Mouse (Mus musculus) stomach, postnatal 0 days (tissue): ENCODE measurements at regions not wholly inside any gene's neighbourhood (a gene's known extent, or its start where the extent isn't known, plus 50 kb on each side); places are given as distances from the start of the nearest gene placed in this dataset.

ENCODE experiments used
- ATAC-seq: fragments of 200-750 bp; cut with Nextera tagmentation; 2 replicates; pipeline ENCODE4 v1.8.0; 2017; ENCODE audit not compliant: low FRiP score, low TSS enrichment
- DNase-seq: peaks from one replicate; pipeline ENCODE4 v3.0.0-alpha.2; 2016; ENCODE audit warnings: low spot score
- H3K27ac ChIP-seq: fragments of 300-500 bp; sonication (generic); replicated peaks from 2 replicates; pipeline ENCODE4 v1.5.1; 2014; ENCODE audit warnings: mild to moderate bottlenecking, control low read depth
- H3K27me3 ChIP-seq: fragments of 300-500 bp; sonication (generic); 2 replicates; pipeline ENCODE4 v1.6.1; 2014; ENCODE audit warnings: low read length; ENCODE audit not compliant: control insufficient read depth, insufficient read depth
- H3K36me3 ChIP-seq: fragments of 300-500 bp; sonication (generic); 2 replicates; pipeline ENCODE4 v1.6.1; 2014; ENCODE audit warnings: low read length, mixed read lengths; ENCODE audit not compliant: control insufficient read depth, insufficient read depth
- H3K4me1 ChIP-seq: fragments of 300-500 bp; sonication (generic); replicated peaks from 2 replicates; pipeline ENCODE4 v1.6.1; 2014; ENCODE audit warnings: antibody characterized with exemption; ENCODE audit not compliant: control insufficient read depth, insufficient read depth
- H3K4me2 ChIP-seq: fragments of 300-500 bp; sonication (generic); replicated peaks from 2 replicates; pipeline ENCODE4 v1.6.1; 2014; ENCODE audit warnings: low read depth, mild to moderate bottlenecking, control low read depth, moderate library complexity
- H3K4me3 ChIP-seq: fragments of 300-500 bp; sonication (generic); 2 replicates; pipeline ENCODE4 v1.5.1; 2014; ENCODE audit warnings: low read depth, low read length, control low read depth
- H3K9ac ChIP-seq: fragments of 300-500 bp; sonication (generic); 2 replicates; pipeline ENCODE4 v1.6.1; 2014; ENCODE audit warnings: mild to moderate bottlenecking, low read length, control low read depth, mixed read lengths
- H3K9me3 ChIP-seq: fragments of 300-500 bp; sonication (generic); 2 replicates; pipeline ENCODE4 v1.6.1; 2016; ENCODE audit warnings: low read length; ENCODE audit not compliant: control insufficient read depth
- CTCF ChIP-seq: IDR thresholded peaks from 2 replicates; pipeline ENCODE4 v1.5.1; 2016; ENCODE audit warnings: antibody characterized with exemption, low read depth, mild to moderate bottlenecking, moderate library complexity
- EP300 ChIP-seq: optimal IDR thresholded peaks from 2 replicates; pipeline ENCODE3; 2016; ENCODE audit warnings: antibody characterized with exemption
- WGBS: fragments of 180-500 bp; shearing (Covaris S2); extraction: QIAGEN DNeasy Blood & Tissue Kit; methylation state at CpG from one replicate; pipeline ENCODE4 v1.1.7; 2014; 5-methylcytosine and 5-hydroxymethylcytosine counted together

DNA sequence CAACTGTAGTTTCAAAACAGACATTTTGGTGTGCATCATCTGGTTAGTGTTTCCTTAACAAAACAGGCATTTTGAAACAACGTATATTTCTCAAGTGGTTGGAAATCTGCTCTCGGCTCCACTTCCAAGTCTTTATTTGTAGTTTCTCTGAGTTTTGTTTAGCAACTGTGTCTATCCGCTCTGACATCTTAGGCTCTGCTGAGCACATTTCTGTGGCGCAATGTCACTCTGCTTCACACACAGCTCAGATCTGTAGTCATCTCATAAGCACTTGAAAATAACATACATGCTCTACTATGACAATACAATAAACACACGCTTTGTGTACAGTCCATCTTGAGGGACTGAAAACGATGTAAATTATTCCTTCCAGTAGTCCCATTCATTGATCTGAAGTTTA, 135.9 kb downstream of the Wdr11 start:
- Histone ChIP-seq H3K36me3 (no peaks in the 10 kb centered on the region), H3K9ac (no peak overlapping the region), H3K27ac (no peak overlapping the region), H3K4me2 (no peak overlapping the region), H3K4me1 (0 out of 2 replicates have a peak, but pooled peaks cover 2% of the 10 kb centered on the region), H3K9me3 (no peaks in the 10 kb centered on the region), H3K4me3 (no peak overlapping the region), H3K27me3 (no peaks in the 10 kb centered on the region)
- 65% methylated on average over 6 of the region's 6 CpGs for WGBS
- ATAC-seq (no peak), DNase-seq (no peak)
- TF ChIP-seq CTCF: no peak
- no peak for TF ChIP-seq EP300

DNA sequence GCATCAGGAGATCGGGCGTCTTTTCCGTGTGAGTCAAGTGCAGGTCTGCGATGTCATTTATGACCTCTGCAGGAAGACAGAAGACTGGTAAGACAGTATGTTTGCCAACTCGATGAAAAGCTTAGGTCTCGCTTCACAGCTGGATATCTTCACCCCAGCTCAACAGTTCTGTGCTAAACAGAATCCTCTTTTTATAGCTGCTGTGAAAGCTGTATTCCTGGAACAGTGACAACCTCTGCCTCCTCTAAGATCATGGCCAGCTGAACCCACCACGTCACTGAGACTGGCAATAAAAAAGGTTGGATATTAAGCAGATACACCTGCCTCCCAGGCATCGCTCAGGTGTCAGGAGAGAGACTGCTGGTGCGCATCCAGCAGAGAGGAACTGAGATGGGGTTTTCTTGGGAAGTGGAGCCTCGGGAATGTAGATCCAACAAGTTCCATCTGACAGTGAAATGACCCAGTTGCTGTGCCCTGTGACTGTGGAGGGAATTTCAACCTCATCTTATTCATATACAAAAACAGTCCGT, 138.1 kb downstream of the Wdr11 start:
- Histone ChIP-seq H3K9ac (no peak overlapping the region), H3K27me3 (no peaks in the 10 kb centered on the region), H3K9me3 (no peaks in the 10 kb centered on the region), H3K27ac (peak overlapping the region; percentile 50; the same call in 1 of the 2 replicates), H3K36me3 (no peaks in the 10 kb centered on the region), H3K4me2 (no peak overlapping the region), H3K4me1 (0 out of 2 replicates have a peak, but pooled peaks cover 2% of the 10 kb centered on the region), H3K4me3 (no peak overlapping the region)
- DNase-seq (no peak), ATAC-seq (0 out of 2 replicates have a peak, but pooled peaks have one; percentile 47)
- TF ChIP-seq EP300 (peak; percentile 43), CTCF (no peak)
- WGBS: 45% methylated on average over 11 of the region's 11 CpGs

DNA sequence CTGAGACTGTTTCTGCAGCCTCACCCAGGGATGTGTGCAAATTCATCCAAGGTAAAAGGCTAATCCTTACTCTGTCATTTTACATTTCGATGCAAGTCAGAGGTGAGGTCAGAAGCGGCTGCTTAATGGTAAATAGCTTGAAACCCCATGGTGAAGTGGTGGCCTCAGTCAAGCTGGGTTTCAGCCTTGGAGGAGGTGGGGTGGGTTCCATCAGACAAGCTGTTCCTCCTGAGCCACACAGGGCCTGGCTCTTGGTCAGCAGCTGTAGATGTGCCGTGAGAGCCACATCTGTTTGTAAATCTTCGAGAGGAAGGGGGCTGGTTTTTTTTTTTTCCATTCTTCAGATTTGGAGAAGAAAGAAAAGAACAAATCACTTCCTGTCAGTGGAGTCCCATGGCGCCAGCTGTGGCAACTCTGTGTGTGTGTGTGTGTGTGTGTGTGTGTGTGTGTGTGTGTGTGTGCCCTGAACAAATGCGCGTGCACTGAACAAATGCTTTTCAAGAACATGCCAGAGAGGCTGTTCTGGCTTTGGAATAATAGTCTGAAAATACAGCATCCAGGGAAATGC, 139.2 kb downstream of the Wdr11 start:
- Histone ChIP-seq H3K27ac (0 out of 2 replicates have a peak overlapping the region, but pooled peaks have one; percentile 9), H3K36me3 (no peaks in the 10 kb centered on the region), H3K4me1 (0 out of 2 replicates have a peak, but pooled peaks cover 2% of the 10 kb centered on the region), H3K9me3 (no peaks in the 10 kb centered on the region), H3K4me2 (no peak overlapping the region), H3K27me3 (no peaks in the 10 kb centered on the region), H3K9ac (no peak overlapping the region), H3K4me3 (no peak overlapping the region)
- ATAC-seq: no peak
- no peak for DNase-seq
- 25% methylated on average over 7 of the region's 7 CpGs for WGBS
- no peak for TF ChIP-seq CTCF
- no peak for TF ChIP-seq EP300

DNA sequence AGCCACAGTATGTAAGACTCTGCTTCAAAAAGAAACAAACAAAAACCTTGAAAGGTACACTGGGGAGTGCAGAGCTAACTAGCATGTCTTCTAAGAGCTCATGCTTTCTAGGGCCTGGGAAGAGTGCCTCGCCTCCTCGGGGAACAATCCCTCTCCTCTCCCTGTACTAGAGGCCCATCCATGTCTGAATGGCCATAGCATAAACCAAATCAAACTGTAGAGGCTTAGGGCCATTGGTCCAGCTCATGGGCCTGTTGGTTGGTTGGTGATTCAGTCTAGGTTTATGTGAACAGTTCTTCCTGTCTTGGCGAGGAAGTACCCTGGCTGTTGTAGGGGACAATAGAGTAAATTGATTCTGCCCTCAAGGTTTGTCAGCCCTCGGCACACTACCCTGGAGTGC, 151.0 kb downstream of the Wdr11 start:
- WGBS: 82% methylated on average over 4 of the region's 4 CpGs
- ATAC-seq (no peak), DNase-seq (no peak)
- Histone ChIP-seq H3K4me2 (no peak overlapping the region), H3K4me3 (no peak overlapping the region), H3K27ac (no peak overlapping the region), H3K36me3 (no peaks in the 10 kb centered on the region), H3K4me1 (peaks cover 5% of the 10 kb centered on the region), H3K9me3 (no peaks in the 10 kb centered on the region), H3K9ac (no peak overlapping the region), H3K27me3 (no peaks in the 10 kb centered on the region)
- TF ChIP-seq CTCF: no peak
- TF ChIP-seq EP300: no peak

DNA sequence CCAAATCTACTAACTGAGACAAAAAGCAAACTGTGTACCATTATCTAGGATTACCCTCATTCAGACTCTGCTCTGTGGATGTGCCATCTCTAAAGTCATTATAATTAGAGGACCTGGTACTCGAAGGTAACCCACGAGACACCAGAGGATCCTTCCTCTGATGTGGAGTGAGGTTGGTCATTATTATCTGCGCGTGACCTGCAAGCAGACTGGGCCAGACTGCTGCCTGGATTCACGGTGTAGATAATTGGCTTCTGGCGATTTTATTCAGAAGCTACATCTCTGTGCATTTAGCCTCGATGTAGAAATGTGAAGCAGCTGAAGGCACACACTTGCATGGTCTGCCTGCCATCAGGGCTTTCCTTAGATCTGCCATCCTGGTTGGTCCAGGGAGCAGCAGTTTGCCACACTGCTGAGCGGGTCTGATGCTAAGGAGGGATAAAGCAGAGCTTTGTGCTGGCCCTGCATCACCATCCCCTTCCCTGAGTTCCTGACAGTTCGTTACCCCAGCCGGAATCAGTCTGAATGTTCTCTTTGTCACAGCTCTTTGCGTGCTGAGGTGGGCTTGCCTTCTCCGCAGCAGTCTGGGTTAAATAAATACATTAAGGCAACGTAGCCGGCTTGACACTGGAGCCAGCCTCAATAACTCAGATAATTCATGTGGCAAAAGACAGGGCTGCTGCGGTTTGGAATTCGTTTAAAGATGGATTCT, 152.4 kb downstream of the Wdr11 start:
- TF ChIP-seq EP300: no peak
- TF ChIP-seq CTCF: no peak
- Histone ChIP-seq H3K9me3 (no peaks in the 10 kb centered on the region), H3K27ac (peak overlapping the region; percentile 41), H3K36me3 (no peaks in the 10 kb centered on the region), H3K9ac (no peak overlapping the region), H3K4me3 (no peak overlapping the region), H3K4me1 (peaks cover 5% of the 10 kb centered on the region), H3K27me3 (no peaks in the 10 kb centered on the region), H3K4me2 (no peak overlapping the region)
- WGBS: 36% methylated on average over 16 of the region's 16 CpGs
- 0 out of 2 replicates have a peak, but pooled peaks have one; percentile 29 for ATAC-seq
- no peak for DNase-seq

DNA sequence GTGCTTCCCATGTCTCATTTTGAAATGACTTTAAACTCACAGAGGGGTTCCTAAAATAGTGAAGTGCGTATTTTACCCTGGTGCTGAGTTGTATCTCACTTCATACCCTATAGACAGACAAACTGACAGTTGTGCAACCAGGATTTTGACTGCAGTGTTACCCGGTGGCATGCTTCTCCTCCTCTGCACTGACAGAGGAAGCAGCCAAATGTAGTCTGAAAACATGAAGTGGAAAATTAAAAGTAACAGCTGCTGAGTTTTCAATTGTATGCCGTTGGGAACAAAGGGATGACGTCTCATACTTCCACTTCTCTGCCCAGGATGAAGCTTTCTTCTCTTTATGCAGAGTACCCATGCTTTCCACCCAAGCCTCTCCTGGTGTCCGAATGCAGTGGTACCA, 155.0 kb downstream of the Wdr11 start:
- H3K9me3 ChIP-seq: no peaks in the 10 kb centered on the region
- no peaks in the 10 kb centered on the region for H3K36me3 ChIP-seq
- TF ChIP-seq CTCF (no peak), EP300 (no peak)
- 61% methylated on average over 5 of the region's 5 CpGs for WGBS
- no peak overlapping the region for H3K9ac ChIP-seq
- H3K4me3 ChIP-seq: no peak overlapping the region
- H3K4me1 ChIP-seq: peaks cover 5% of the 10 kb centered on the region
- no peak overlapping the region for H3K4me2 ChIP-seq
- H3K27me3 ChIP-seq: no peaks in the 10 kb centered on the region
- DNase-seq (no peak), ATAC-seq (no peak)
- no peak overlapping the region for H3K27ac ChIP-seq
